Mouse (Mus musculus) splenic B cell, adult 2 months (primary cell): ENCODE measurements around the gene Cgnl1.

Source experiments
- DNase-seq: peaks from one replicate; pipeline ENCODE4 v3.0.0-alpha.2; 2011; ENCODE audit warnings: low read depth, low spot score
- H3K27me3 ChIP-seq: 2 replicates; pipeline ENCODE4 v1.6.1; 2012; ENCODE audit warnings: mild to moderate bottlenecking, low read length, moderate library complexity, mixed read lengths; ENCODE audit not compliant: control insufficient read depth, poor library complexity, insufficient read depth, severe bottlenecking
- H3K36me3 ChIP-seq: 2 replicates; pipeline ENCODE4 v1.6.1; 2012; ENCODE audit warnings: mild to moderate bottlenecking, low read length, moderate library complexity, mixed read lengths; ENCODE audit not compliant: control insufficient read depth, poor library complexity, insufficient read depth, severe bottlenecking

Cgnl1 gene

GRCm38 (mm10) chr9:71680381-71680780 lies 91.0 kb downstream of the Cgnl1 start:
- H3K36me3 ChIP-seq = no peaks in the 10 kb centered on the region
- no peak for DNase-seq

GRCm38 (mm10) chr9:71679103-71679815 lies 92.1 kb downstream of the Cgnl1 start:
- DNase-seq = no peak
- no peaks in the 10 kb centered on the region; the same call in 1 of the 2 replicates for H3K27me3 ChIP-seq
- no peaks in the 10 kb centered on the region for H3K36me3 ChIP-seq

More at GRCm38 (mm10) chr9:71680381-71680780, 91.0 kb downstream of the Cgnl1 start:
- H3K27me3 ChIP-seq = no peaks in the 10 kb centered on the region; the same call in 1 of the 2 replicates

GRCm38 (mm10) chr9:71676988-71677688 lies 94.3 kb downstream of the Cgnl1 start:
- Histone ChIP-seq H3K27me3 (no peaks in the 10 kb centered on the region; the same call in 1 of the 2 replicates), H3K36me3 (no peaks in the 10 kb centered on the region)
- no peak for DNase-seq

GRCm38 (mm10) chr9:71675799-71676414 lies 95.5 kb downstream of the Cgnl1 start:
- Histone ChIP-seq H3K27me3 (no peaks in the 10 kb centered on the region; the same call in 1 of the 2 replicates), H3K36me3 (no peaks in the 10 kb centered on the region)
- no peak for DNase-seq

GRCm38 (mm10) chr9:71675216-71675615 lies 96.2 kb downstream of the Cgnl1 start:
- no peak for DNase-seq
- Histone ChIP-seq H3K27me3 (no peaks in the 10 kb centered on the region; the same call in 1 of the 2 replicates), H3K36me3 (no peaks in the 10 kb centered on the region)

- DNase-seq = no peak
- Histone ChIP-seq H3K36me3 (no peaks in the 10 kb centered on the region), H3K27me3 (no peaks in the 10 kb centered on the region)
Observed at GRCm38 (mm10) chr9:71674476-71674875, 96.9 kb downstream of the Cgnl1 start.

GRCm38 (mm10) chr9:71672495-71672894 lies 98.9 kb downstream of the Cgnl1 start:
- DNase-seq = no peak
- H3K36me3 ChIP-seq = no peaks in the 10 kb centered on the region
- no peaks in the 10 kb centered on the region for H3K27me3 ChIP-seq

GRCm38 (mm10) chr9:71670677-71671076 lies 100.7 kb downstream of the Cgnl1 start:
- H3K27me3 ChIP-seq = no peaks in the 10 kb centered on the region
- no peaks in the 10 kb centered on the region for H3K36me3 ChIP-seq
- DNase-seq = no peak

- no peak for DNase-seq
- no peaks in the 10 kb centered on the region for H3K27me3 ChIP-seq
- H3K36me3 ChIP-seq = no peaks in the 10 kb centered on the region
Observed at GRCm38 (mm10) chr9:71667616-71668015, 103.8 kb downstream of the Cgnl1 start.

GRCm38 (mm10) chr9:71666432-71666831 lies 105.0 kb downstream of the Cgnl1 start:
- no peaks in the 10 kb centered on the region for H3K36me3 ChIP-seq
- DNase-seq = no peak
- H3K27me3 ChIP-seq = no peaks in the 10 kb centered on the region

- Histone ChIP-seq H3K36me3 (no peaks in the 10 kb centered on the region), H3K27me3 (no peaks in the 10 kb centered on the region)
- DNase-seq = no peak
Observed at GRCm38 (mm10) chr9:71665493-71665892, 105.9 kb downstream of the Cgnl1 start.

- no peaks in the 10 kb centered on the region for H3K27me3 ChIP-seq
- no peak for DNase-seq
Observed at GRCm38 (mm10) chr9:71664855-71665254, 106.5 kb downstream of the Cgnl1 start.

GRCm38 (mm10) chr9:71663421-71664217 lies 107.8 kb downstream of the Cgnl1 start:
- DNase-seq = no peak
- Histone ChIP-seq H3K36me3 (no peaks in the 10 kb centered on the region), H3K27me3 (no peaks in the 10 kb centered on the region)

More at GRCm38 (mm10) chr9:71664855-71665254, 106.5 kb downstream of the Cgnl1 start:
- no peaks in the 10 kb centered on the region for H3K36me3 ChIP-seq

GRCm38 (mm10) chr9:71660540-71660939 lies 110.9 kb downstream of the Cgnl1 start:
- no peak for DNase-seq
- no peaks in the 10 kb centered on the region for H3K36me3 ChIP-seq
- H3K27me3 ChIP-seq = no peaks in the 10 kb centered on the region
